Mouse (Mus musculus) gastrocnemius, adult 2 months (tissue): ENCODE data around the gene D3Ertd751e. TPM values are rescaled to one million over a fixed set of nuclear protein-coding genes. Genes with fewer than 3 reads are reported as not detected.

ENCODE experiments used
- DNase-seq: peaks from one replicate; pipeline ENCODE4 v3.0.0; 2022
- H3K27ac ChIP-seq: fragments of 200-600 bp; 2 replicates; pipeline ENCODE4 v1.8.1; 2022; ENCODE audit warnings: mild to moderate bottlenecking
- H3K4me3 ChIP-seq: fragments of 200-600 bp; 2 replicates; pipeline ENCODE4 v1.8.1; 2022; ENCODE audit warnings: mild to moderate bottlenecking, moderate library complexity
- CTCF ChIP-seq: fragments of 200-600 bp; IDR thresholded peaks from 2 replicates; pipeline ENCODE4 v1.8.1; 2022; ENCODE audit warnings: antibody characterized with exemption, mild to moderate bottlenecking, moderate library complexity
- intact Hi-C: fragments of 180-260 bp; cut with DNase I; formaldehyde crosslinking; loops from one replicate; pipeline ENCODE4 v1.15.1; 2025
- long read RNA-seq, 2 experiments: library from polyadenylated mRNA; stranded (forward); transcript quantifications; one replicate each; pipeline ENCODE4 v2.0.0; 2021
- total RNA-seq, 2 experiments: library from RNA; stranded (reverse); gene quantifications; 2 replicates each; pipeline ENCODE4 v1.2.3; 2021

The D3Ertd751e gene
- 1 to 10 TPM; 3.3 to 4.7 TPM for total RNA-seq
- long read RNA-seq, experiment 1, transcript D3Ertd751e-203 (6 exons, 3,452 nt), result major isoform, 10 of 13 reads
- long read RNA-seq, experiment 1, partial matches to known transcripts, result 0 of 13 reads
- long read RNA-seq, experiment 1, other reads (novel, unspliced or antisense), result 3 of 13 reads
- long read RNA-seq, experiment 2, partial matches to known transcripts, result 0 of 2 reads
- long read RNA-seq, experiment 2, other reads (novel, unspliced or antisense), result 0 of 2 reads

DNA sequence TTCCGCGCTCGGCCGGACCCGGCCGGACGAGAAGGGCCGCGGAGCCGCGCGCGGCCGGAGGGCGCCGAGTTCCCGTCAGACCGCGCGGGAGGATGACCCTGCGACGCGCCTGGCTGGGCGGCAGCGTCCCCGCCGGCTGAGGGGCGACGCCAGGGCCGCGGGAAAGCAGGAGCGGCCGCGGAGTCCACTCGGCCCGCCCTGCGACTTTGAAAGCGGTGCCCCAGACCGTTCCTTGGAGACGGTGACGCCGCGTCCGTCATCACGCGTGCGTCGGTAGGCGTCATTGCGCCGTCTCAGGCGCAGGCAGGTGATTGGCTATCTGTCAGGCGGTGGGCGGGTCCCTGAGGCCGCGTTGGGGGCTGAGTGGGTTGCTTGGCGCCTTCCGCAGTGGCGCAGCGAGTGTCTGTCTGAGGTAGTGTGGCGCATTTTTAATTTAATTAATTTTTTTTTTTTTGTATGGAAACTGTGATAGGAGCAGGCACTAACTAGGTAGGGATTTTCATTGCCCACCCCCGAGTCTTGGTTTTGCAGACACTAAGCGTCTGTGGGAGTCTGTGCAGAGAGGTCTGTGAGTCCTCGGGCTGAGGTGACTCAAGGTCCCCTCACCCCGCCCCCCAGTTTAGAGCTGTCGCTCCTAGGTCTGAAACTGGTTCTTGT is at the start of gene D3Ertd751e, which contains the start of gene Sclt1:
D3Ertd751e (plus strand) TSS at position 334 of the 657 bp plus-strand sequence.
Sclt1 (minus strand) TSS at position 237 of the 657 bp plus-strand sequence.
- TF ChIP-seq CTCF, result no peak
- intact Hi-C loops, result no loop called here
- Histone ChIP-seq H3K4me3 (peak within 1 kb of the TSS; percentile 89), H3K27ac (peak within 1 kb of the TSS; percentile 94)
- DNase-seq, result peak; percentile 98

DNA sequence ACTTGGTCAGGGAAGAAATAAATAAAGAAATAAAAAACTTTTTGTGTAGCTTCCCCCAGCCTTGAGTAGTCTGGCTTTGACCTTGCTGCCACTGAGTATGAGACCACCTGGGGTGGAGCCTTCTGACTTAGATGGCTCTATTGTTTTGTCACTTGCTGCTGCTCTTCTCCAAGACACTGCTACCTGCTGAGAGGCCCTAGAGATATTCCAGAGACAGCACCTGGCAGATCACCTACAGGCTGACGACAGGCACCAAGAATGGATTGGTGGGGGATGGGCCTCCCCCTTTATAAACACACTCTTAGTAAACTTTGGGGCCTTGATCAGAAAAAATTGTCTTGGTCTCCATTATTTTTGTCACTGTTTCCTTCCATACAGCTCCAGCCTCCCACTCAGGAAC is 46.7 kb upstream of the D3Ertd751e start:
- intact Hi-C loops, result no loop called here
- no peak overlapping the region for H3K4me3 ChIP-seq
- no peak overlapping the region for H3K27ac ChIP-seq
- TF ChIP-seq CTCF, result no peak
- no peak for DNase-seq

DNA sequence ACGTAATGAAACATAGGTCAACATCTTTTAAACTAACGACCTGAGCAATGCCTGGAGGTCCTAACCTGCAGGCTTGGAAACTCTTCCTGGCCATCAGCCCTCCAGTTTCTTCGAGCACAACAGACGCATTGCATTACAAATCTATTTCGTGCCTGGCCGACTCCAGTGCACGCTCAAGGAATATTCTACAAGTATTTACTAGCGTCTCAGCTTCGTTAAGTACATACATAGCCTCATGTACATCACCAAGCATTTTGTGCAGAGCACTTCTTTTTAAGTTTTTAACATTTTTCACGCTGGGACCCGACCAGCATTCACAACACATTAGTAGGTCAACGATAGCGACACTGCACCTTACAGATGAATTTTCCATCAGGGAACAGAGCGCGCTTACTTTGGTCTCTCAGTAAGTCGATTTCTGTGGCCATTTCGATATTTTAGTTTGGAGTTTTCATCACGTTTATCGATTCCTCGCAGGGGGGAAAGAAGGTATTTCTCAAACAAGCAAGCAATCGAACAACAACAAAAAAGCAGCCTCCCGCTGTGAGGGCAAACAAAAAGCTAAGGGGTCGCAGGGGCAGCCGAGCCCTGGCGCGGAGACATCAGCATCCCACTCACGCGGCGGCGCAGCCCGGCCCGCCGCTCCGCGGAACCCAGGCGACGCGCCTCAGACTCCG is 672 bp upstream of the D3Ertd751e start:
- no peak for TF ChIP-seq CTCF
- DNase-seq, result no peak
- Histone ChIP-seq H3K4me3 (peak overlapping the region; percentile 89), H3K27ac (peak overlapping the region; percentile 94)
- intact Hi-C loops, result no loop called here

DNA sequence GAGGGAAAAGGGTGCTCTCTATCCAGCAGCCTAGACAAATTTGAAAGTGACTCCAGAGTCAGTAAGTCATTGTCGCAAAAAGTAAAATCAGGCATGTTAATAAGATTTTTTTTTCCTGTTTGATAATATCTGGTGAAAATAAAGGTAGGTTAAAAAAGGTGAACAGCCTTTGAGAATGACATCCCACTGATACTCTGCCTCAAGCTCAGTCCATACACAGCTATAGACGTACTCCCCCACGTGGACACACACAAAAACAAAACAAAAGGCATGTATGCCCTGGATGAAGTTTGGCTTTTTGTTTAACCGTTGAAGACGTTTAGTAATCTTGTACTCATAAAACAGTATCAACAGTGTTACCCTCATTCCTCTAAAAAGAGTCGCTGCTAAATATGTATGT is 1.0 kb downstream of the D3Ertd751e start:
- H3K27ac ChIP-seq, result peak overlapping the region; percentile 94
- H3K4me3 ChIP-seq, result peak overlapping the region; percentile 89
- intact Hi-C loops, result no loop called here
- peak; percentile 21; the same call in 1 of the 2 replicates for TF ChIP-seq CTCF
- DNase-seq, result no peak

DNA sequence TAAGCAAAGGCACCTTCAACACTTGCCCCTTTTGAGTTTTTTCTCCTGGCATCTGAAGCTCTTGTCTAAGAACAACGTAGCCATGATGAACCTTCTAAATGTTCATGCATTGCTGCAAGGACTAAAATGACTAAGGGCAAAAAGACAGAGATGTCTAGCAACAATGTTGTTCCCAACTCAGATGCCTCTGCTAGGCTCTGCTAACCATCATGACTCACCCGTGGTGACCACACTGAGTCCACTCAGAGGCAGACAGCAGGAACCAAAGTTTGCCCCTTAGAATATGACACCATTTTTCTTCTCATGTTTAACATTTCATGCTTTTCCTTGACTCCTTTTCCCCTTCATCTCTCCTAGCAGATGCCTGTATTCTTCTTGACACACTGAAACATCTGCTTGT is 12.1 kb downstream of the D3Ertd751e start:
- DNase-seq, result no peak
- no peak for TF ChIP-seq CTCF
- intact Hi-C loops, result no loop called here
- Histone ChIP-seq H3K4me3 (no peak overlapping the region), H3K27ac (no peak overlapping the region)

DNA sequence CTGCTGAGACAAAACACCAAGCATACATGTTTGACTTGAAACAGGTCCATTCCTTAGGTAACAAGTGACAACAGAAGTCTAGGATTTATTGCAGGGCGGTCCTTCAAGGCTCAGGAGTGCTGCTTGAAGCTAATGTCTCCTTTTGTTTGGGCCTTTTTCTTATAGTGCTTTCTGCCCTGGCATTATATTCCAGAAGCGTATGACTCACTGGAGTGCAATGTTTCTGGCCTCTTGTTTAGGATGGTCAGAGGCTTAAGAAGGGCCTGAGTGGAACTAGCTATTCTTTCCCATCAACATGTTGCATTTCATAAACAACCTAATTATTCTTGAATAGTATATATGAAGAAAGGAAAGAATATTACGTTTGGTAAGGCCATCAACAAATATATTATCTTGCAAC is 19.7 kb downstream of the D3Ertd751e start:
- Histone ChIP-seq H3K27ac (no peak overlapping the region), H3K4me3 (no peak overlapping the region)
- DNase-seq, result no peak
- no peak for TF ChIP-seq CTCF
- intact Hi-C loops, result no loop called here

DNA sequence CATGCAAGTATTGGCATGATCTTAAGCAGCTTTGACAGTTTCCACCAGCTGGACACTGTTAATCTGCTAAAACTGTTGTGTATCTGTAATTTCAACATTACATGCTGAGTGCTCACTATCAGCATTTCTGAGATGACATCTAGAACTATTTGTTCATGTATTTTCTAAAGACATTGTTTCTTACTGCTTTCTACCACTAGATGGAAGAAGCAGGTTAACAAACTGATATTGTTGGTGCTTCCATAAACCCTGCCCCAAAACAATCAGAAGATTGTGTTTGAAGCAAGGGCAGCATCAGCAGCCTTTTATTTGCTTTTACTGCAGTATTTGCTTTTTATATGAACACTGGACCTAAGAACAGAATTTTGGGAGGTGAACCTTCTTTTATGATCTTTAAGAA is 70.0 kb downstream of the D3Ertd751e start:
- Histone ChIP-seq H3K4me3 (no peak overlapping the region), H3K27ac (no peak overlapping the region)
- intact Hi-C loops, result no loop called here
- DNase-seq, result no peak
- TF ChIP-seq CTCF, result no peak

Other genes starting within 250 kb of the D3Ertd751e start
- gene Jade1, start 186.9 kb upstream of the D3Ertd751e start, total RNA-seq, result 10 to 100 TPM; 17.5 to 24.2 TPM
- 1 to 10 TPM; 5.0 to 5.4 TPM for gene Sclt1, start 97 bp upstream of the D3Ertd751e start, total RNA-seq